Mouse (Mus musculus) megakaryocyte, embryonic 14.5 days (primary cell): ENCODE measurements around the gene Lig4. TPM values are rescaled to one million over a fixed set of nuclear protein-coding genes. Genes with fewer than 3 reads are reported as not detected.

Source experiments
- H3K27me3 ChIP-seq: replicated peaks from 2 replicates; pipeline ENCODE3; 2012; ENCODE audit warnings: inconsistent platforms
- H3K36me3 ChIP-seq: replicated peaks from 2 replicates; pipeline ENCODE3; 2012; ENCODE audit warnings: low read length, inconsistent platforms, mixed read lengths
- H3K4me1 ChIP-seq: 2 replicates; pipeline ENCODE4 v1.6.1; 2012; ENCODE audit warnings: inconsistent platforms
- H3K4me3 ChIP-seq: replicated peaks from 2 replicates; pipeline ENCODE3; 2012; ENCODE audit warnings: moderate library complexity, mild to moderate bottlenecking, inconsistent platforms
- H3K9me3 ChIP-seq: 2 replicates; pipeline ENCODE4 v1.6.1; 2012; ENCODE audit warnings: inconsistent platforms
- FLI1 ChIP-seq: IDR thresholded peaks from 2 replicates; pipeline ENCODE4 v1.6.1; 2012; ENCODE audit warnings: low read length, inconsistent platforms, mixed read lengths
- GATA1 ChIP-seq: IDR thresholded peaks from 3 replicates; pipeline ENCODE4 v1.6.1; 2012; ENCODE audit warnings: mixed read lengths, low read length, inconsistent platforms, borderline replicate concordance
- polyA plus RNA-seq: library from polyadenylated mRNA; stranded (reverse); fragments of >175 nt; gene quantifications from 2 replicates; pipeline ENCODE4 v1.2.3, GENCODE M21; 2012; ENCODE audit warnings: low replicate concordance; ENCODE audit not compliant: insufficient read depth

The Lig4 gene
- polyA plus RNA-seq, 1 experiment, result 0.22 TPM

- no peaks in the 10 kb centered on the region for H3K9me3 ChIP-seq
- peaks cover 58% of the 10 kb centered on the region for H3K4me1 ChIP-seq
- H3K36me3 ChIP-seq, result peaks cover 21% of the 10 kb centered on the region
- no peaks in the 10 kb centered on the region for H3K27me3 ChIP-seq
- H3K4me3 ChIP-seq, result peak overlapping the region; percentile 92
- TF ChIP-seq GATA1 (no peak), FLI1 (no peak)
Observed at GRCm38 (mm10) chr8:9978475-9979230, 1.2 kb upstream of the Lig4 start.

GRCm38 (mm10) chr8:9977016-9977415 lies 470 bp downstream of the Lig4 start:
- H3K4me3 ChIP-seq, result peak overlapping the region; percentile 92
- H3K4me1 ChIP-seq, result peaks cover 55% of the 10 kb centered on the region
- no peak for TF ChIP-seq FLI1
- TF ChIP-seq GATA1, result no peak
- H3K36me3 ChIP-seq, result peaks cover 20% of the 10 kb centered on the region
- no peaks in the 10 kb centered on the region for H3K9me3 ChIP-seq
- H3K27me3 ChIP-seq, result no peaks in the 10 kb centered on the region

GRCm38 (mm10) chr8:9975898-9976611 lies 1.4 kb downstream of the Lig4 start:
- peak overlapping the region; percentile 99 for H3K4me3 ChIP-seq
- peaks cover 47% of the 10 kb centered on the region for H3K4me1 ChIP-seq
- H3K36me3 ChIP-seq, result peaks cover 25% of the 10 kb centered on the region
- H3K9me3 ChIP-seq, result no peaks in the 10 kb centered on the region
- TF ChIP-seq GATA1 (no peak), FLI1 (peak; percentile 89)
- H3K27me3 ChIP-seq, result no peaks in the 10 kb centered on the region

GRCm38 (mm10) chr8:9975276-9975675 lies 2.2 kb downstream of the Lig4 start:
- Histone ChIP-seq H3K4me3 (peak overlapping the region; percentile 99), H3K4me1 (peaks cover 40% of the 10 kb centered on the region), H3K9me3 (no peaks in the 10 kb centered on the region), H3K27me3 (no peaks in the 10 kb centered on the region), H3K36me3 (peaks cover 26% of the 10 kb centered on the region)
- TF ChIP-seq GATA1 (no peak), FLI1 (no peak)

GRCm38 (mm10) chr8:9971866-9972265 lies 5.6 kb downstream of the Lig4 start:
- H3K4me3 ChIP-seq, result no peak overlapping the region
- no peaks in the 10 kb centered on the region for H3K27me3 ChIP-seq
- H3K36me3 ChIP-seq, result peaks cover 26% of the 10 kb centered on the region
- no peak for TF ChIP-seq FLI1
- TF ChIP-seq GATA1, result no peak
- peaks cover 32% of the 10 kb centered on the region for H3K4me1 ChIP-seq
- H3K9me3 ChIP-seq, result no peaks in the 10 kb centered on the region

- no peaks in the 10 kb centered on the region for H3K36me3 ChIP-seq
- no peaks in the 10 kb centered on the region for H3K9me3 ChIP-seq
- H3K27me3 ChIP-seq, result no peaks in the 10 kb centered on the region
- H3K4me1 ChIP-seq, result peaks cover 4% of the 10 kb centered on the region; the same call in 1 of the 2 replicates
- TF ChIP-seq FLI1 (no peak), GATA1 (no peak)
- H3K4me3 ChIP-seq, result no peak overlapping the region
Observed at GRCm38 (mm10) chr8:9959919-9960318, 17.6 kb downstream of the Lig4 start.

- TF ChIP-seq FLI1, result no peak
Observed at GRCm38 (mm10) chr8:9958338-9958737, 19.1 kb downstream of the Lig4 start.

GRCm38 (mm10) chr8:9949134-9949890 lies 28.2 kb downstream of the Lig4 start:
- H3K36me3 ChIP-seq, result no peaks in the 10 kb centered on the region
- no peaks in the 10 kb centered on the region for H3K4me1 ChIP-seq
- no peaks in the 10 kb centered on the region for H3K27me3 ChIP-seq
- peaks cover 17% of the 10 kb centered on the region for H3K9me3 ChIP-seq
- no peak for TF ChIP-seq FLI1
- TF ChIP-seq GATA1, result no peak
- no peak overlapping the region for H3K4me3 ChIP-seq

More at GRCm38 (mm10) chr8:9958338-9958737, 19.1 kb downstream of the Lig4 start:
- no peaks in the 10 kb centered on the region for H3K36me3 ChIP-seq
- peaks cover 4% of the 10 kb centered on the region; the same call in 1 of the 2 replicates for H3K4me1 ChIP-seq
- H3K4me3 ChIP-seq, result no peak overlapping the region
- no peaks in the 10 kb centered on the region for H3K27me3 ChIP-seq
- peaks cover 2% of the 10 kb centered on the region for H3K9me3 ChIP-seq

GRCm38 (mm10) chr8:9935574-9935973 lies 41.9 kb downstream of the Lig4 start:
- Histone ChIP-seq H3K9me3 (0 out of 2 replicates have a peak, but pooled peaks cover 5% of the 10 kb centered on the region), H3K4me3 (peak overlapping the region; percentile 54), H3K27me3 (no peaks in the 10 kb centered on the region), H3K36me3 (no peaks in the 10 kb centered on the region), H3K4me1 (no peaks in the 10 kb centered on the region)
- no peak for TF ChIP-seq FLI1
- TF ChIP-seq GATA1, result no peak
